Mouse (Mus musculus) heart, embryonic 16.5 days (tissue): ENCODE results near the gene 2310057M21Rik. TPM values are rescaled to one million over a fixed set of nuclear protein-coding genes. Genes with fewer than 3 reads are reported as not detected.
A peak's percentile ranks its signal among the peaks of the same experiment; 100 is the strongest.
"Not testable (repeated sequence)": the region's sequence is repeated elsewhere in the genome, so short reads cannot be mapped to it uniquely, and the experiment has no call there.

ENCODE experiments used
- ATAC-seq: fragments of 200-750 bp; cut with Nextera tagmentation; replicated peaks from 2 replicates; pipeline ENCODE4 v1.8.0; 2017; ENCODE audit warnings: moderate number of reproducible peaks; ENCODE audit not compliant: insufficient read depth, low FRiP score; ENCODE audit errors: extremely low read depth
- H3K27ac ChIP-seq: fragments of 300-500 bp; sonication (generic); 2 replicates; pipeline ENCODE4 v1.5.1; 2014; ENCODE audit warnings: mild to moderate bottlenecking, low read length, control low read depth, moderate library complexity
- H3K27me3 ChIP-seq: fragments of 300-500 bp; sonication (generic); 2 replicates; pipeline ENCODE4 v1.6.1; 2014; ENCODE audit warnings: low read length, mixed read lengths; ENCODE audit not compliant: control insufficient read depth, insufficient read depth
- H3K36me3 ChIP-seq: fragments of 300-500 bp; sonication (generic); 2 replicates; pipeline ENCODE4 v1.6.1; 2014; ENCODE audit not compliant: control insufficient read depth, insufficient read depth
- H3K4me1 ChIP-seq: fragments of 300-500 bp; sonication (generic); 2 replicates; pipeline ENCODE4 v1.6.1; 2014; ENCODE audit warnings: low read length, mixed read lengths; ENCODE audit not compliant: control insufficient read depth, insufficient read depth
- H3K4me2 ChIP-seq: fragments of 300-500 bp; sonication (generic); 2 replicates; pipeline ENCODE4 v1.6.1; 2014; ENCODE audit warnings: low read depth, mild to moderate bottlenecking, control low read depth, low read length
- H3K4me3 ChIP-seq: fragments of 300-500 bp; sonication (generic); 2 replicates; pipeline ENCODE4 v1.5.1; 2014; ENCODE audit warnings: mild to moderate bottlenecking, control low read depth, low read length
- H3K9ac ChIP-seq: fragments of 300-500 bp; sonication (generic); 2 replicates; pipeline ENCODE4 v1.6.1; 2014; ENCODE audit warnings: low read length, control low read depth
- H3K9me3 ChIP-seq: fragments of 300-500 bp; sonication (generic); replicated peaks from 2 replicates; pipeline ENCODE4 v1.6.1; 2016; ENCODE audit warnings: low read length; ENCODE audit not compliant: control insufficient read depth
- WGBS: fragments of 180-500 bp; shearing (Covaris S2); extraction: QIAGEN DNeasy Blood & Tissue Kit; methylation state at CpG from one replicate; pipeline ENCODE4 v1.1.7; 2014; 5-methylcytosine and 5-hydroxymethylcytosine counted together
- polyA plus RNA-seq: library from polyadenylated mRNA; unstranded; fragments of >200 nt; fragmentation: Nextera tagmentation; extraction: Ambion mirVana; gene quantifications from 2 replicates; pipeline ENCODE4 v1.2.1, GENCODE M21; 2015

The 2310057M21Rik gene
- 19.2 and 22.2 TPM in 2 replicates for polyA plus RNA-seq

GRCm38 (mm10) chr7:131362615-131363300 is at the start of gene 2310057M21Rik:
Gene 2310057M21Rik (minus strand): TSS chr7:131362759.
- peak within 1 kb of the TSS; percentile 85 for H3K4me2 ChIP-seq
- peak within 1 kb of the TSS; percentile 73 for H3K4me3 ChIP-seq
- H3K27ac ChIP-seq, result peak within 1 kb of the TSS; percentile 94
- peaks cover 14% of the 10 kb centered on the region for H3K4me1 ChIP-seq
- no peaks in the 10 kb centered on the region for H3K9me3 ChIP-seq
- H3K27me3 ChIP-seq, result no peaks in the 10 kb centered on the region
- H3K9ac ChIP-seq, result peak within 1 kb of the TSS; percentile 87
- under 1% methylated on average over 55 of the region's 55 CpGs for WGBS
- peak; percentile 97 for ATAC-seq
- peaks cover 3% of the 10 kb centered on the region; the same call in 1 of the 2 replicates for H3K36me3 ChIP-seq

- Histone ChIP-seq H3K4me2 (peak overlapping the region; percentile 62), H3K4me3 (no peak overlapping the region), H3K27ac (no peak overlapping the region), H3K9me3 (no peaks in the 10 kb centered on the region), H3K27me3 (no peaks in the 10 kb centered on the region), H3K4me1 (peaks cover 9% of the 10 kb centered on the region), H3K36me3 (no peaks in the 10 kb centered on the region), H3K9ac (no peak overlapping the region)
- no peak for ATAC-seq
- WGBS, result 52% methylated on average over 2 of the region's 2 CpGs
Observed at GRCm38 (mm10) chr7:131411941-131412270, 49.3 kb upstream of the 2310057M21Rik start.

GRCm38 (mm10) chr7:131411221-131411940 is 48.8 kb upstream of the 2310057M21Rik start:
- peaks cover 9% of the 10 kb centered on the region for H3K4me1 ChIP-seq
- H3K9ac ChIP-seq, result peak overlapping the region; percentile 94
- H3K27ac ChIP-seq, result peak overlapping the region; percentile 70; the same call in 1 of the 2 replicates
- H3K9me3 ChIP-seq, result no peaks in the 10 kb centered on the region
- peak overlapping the region; percentile 76 for H3K4me3 ChIP-seq
- peak overlapping the region; percentile 62 for H3K4me2 ChIP-seq
- H3K36me3 ChIP-seq, result no peaks in the 10 kb centered on the region
- H3K27me3 ChIP-seq, result no peaks in the 10 kb centered on the region
- 39% methylated on average over 10 of the region's 10 CpGs for WGBS
- no peak for ATAC-seq

GRCm38 (mm10) chr7:131410416-131411058 is 48.0 kb upstream of the 2310057M21Rik start, which contains the start of the genes Ikzf5 and Acadsb:
Gene Ikzf5 (minus strand): TSS chr7:131410521.
Gene Acadsb (plus strand): TSS chr7:131410601.
- no peaks in the 10 kb centered on the region for H3K27me3 ChIP-seq
- H3K27ac ChIP-seq, result peak within 1 kb of the TSS; percentile 72
- peak; percentile 98 for ATAC-seq
- H3K4me1 ChIP-seq, result peaks cover 9% of the 10 kb centered on the region
- under 1% methylated on average over 42 of the region's 42 CpGs for WGBS
- peak within 1 kb of the TSS; percentile 62 for H3K4me2 ChIP-seq
- H3K4me3 ChIP-seq, result peak within 1 kb of the TSS; percentile 76
- no peaks in the 10 kb centered on the region for H3K36me3 ChIP-seq
- H3K9me3 ChIP-seq, result no peaks in the 10 kb centered on the region
- H3K9ac ChIP-seq, result peak within 1 kb of the TSS; percentile 94

DNA sequence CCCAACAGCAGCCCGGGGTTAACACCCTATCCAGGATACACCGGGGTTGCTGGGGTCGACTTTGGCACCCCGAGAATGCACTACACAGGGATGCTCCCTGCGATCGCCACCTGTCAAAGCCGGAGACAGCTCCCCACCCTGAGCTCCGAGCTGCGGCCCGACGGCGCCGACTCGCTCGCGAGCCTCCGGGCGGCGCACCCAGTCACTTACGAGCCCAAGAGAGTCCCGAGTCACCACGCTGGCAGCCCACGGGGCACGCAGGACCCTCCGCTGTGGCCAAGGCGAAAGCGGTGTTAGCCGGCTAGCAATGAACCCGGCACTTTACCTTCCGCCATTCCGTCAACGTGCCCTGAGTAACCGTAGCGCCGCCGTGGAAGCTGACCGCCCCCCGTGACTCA is 47.4 kb upstream of the 2310057M21Rik start:
- WGBS, result under 1% methylated on average over 38 of the region's 38 CpGs
- Histone ChIP-seq H3K27me3 (no peaks in the 10 kb centered on the region), H3K9me3 (no peaks in the 10 kb centered on the region), H3K27ac (peak overlapping the region; percentile 64), H3K36me3 (no peaks in the 10 kb centered on the region), H3K4me3 (peak overlapping the region; percentile 76), H3K4me2 (peak overlapping the region; percentile 62), H3K4me1 (peaks cover 9% of the 10 kb centered on the region), H3K9ac (peak overlapping the region; percentile 86)
- ATAC-seq, result peak; percentile 33

DNA sequence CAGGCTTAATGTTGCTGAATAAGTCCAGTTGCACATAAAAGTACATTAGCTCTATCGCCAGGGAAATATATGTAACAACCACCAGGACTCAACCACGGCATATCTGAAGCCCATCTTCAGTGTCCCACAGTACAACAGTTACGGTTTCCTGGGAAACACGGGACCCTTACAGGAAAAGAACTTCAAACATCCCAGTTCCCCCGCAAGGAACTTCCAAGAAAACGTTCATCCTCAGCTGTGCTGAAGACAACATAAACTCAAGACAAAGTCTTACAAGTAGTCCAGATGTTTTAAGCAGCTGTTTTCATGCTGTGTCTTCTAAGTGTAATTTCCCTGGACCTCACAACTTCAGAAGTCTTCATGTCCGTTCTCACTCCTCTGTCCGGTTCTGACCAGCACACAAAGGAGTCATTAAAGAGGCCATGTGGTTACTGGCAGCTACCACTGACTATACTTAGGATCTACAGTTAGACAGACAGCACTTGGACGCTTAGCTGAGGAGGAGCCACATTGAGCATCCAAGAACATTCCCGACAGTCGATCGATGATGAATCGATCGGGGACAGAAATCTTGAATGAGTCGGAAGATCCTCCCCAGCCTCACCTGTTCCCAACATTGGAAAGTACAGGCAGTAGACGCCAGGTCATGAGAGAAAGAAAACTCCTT is 46.9 kb upstream of the 2310057M21Rik start:
- H3K9ac ChIP-seq, result peak overlapping the region; percentile 86
- no peaks in the 10 kb centered on the region for H3K27me3 ChIP-seq
- H3K27ac ChIP-seq, result no peak overlapping the region
- no peak for ATAC-seq
- H3K4me3 ChIP-seq, result peak overlapping the region; percentile 76
- no peaks in the 10 kb centered on the region for H3K9me3 ChIP-seq
- peaks cover 9% of the 10 kb centered on the region for H3K4me1 ChIP-seq
- H3K36me3 ChIP-seq, result no peaks in the 10 kb centered on the region
- WGBS, result 8% methylated on average over 16 of the region's 16 CpGs
- peak overlapping the region; percentile 62 for H3K4me2 ChIP-seq

DNA sequence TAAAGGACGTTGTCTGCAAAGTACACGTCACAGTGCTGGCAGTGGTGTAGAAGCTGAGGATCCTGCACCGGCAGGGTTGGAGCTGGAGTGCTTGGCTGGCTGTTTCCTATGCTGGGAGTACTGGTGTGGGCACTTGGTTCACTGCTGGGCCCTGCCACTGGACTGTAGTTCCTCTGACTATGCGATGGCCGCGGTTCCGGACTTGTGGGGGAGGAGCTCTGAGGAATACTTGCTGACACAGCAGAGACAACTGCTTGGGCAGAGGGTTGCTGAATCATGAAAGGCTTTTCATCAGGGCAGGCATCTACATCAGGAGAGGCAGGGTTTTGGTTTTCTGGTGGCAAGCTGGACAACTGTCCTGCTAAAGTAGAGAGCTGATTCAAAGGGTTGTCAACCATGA is 29.2 kb upstream of the 2310057M21Rik start:
- H3K36me3 ChIP-seq, result peaks cover 19% of the 10 kb centered on the region
- WGBS, result 83% methylated on average over 6 of the region's 7 CpGs
- not testable (repeated sequence) for ATAC-seq

GRCm38 (mm10) chr7:131371880-131372651 is 9.5 kb upstream of the 2310057M21Rik start:
- 63% methylated on average over 9 of the region's 9 CpGs for WGBS

More for the DNA sequence above, 29.2 kb upstream of the 2310057M21Rik start:
- not testable (repeated sequence) for H3K9me3 ChIP-seq, H3K27me3 ChIP-seq, H3K4me1 ChIP-seq, H3K9ac ChIP-seq, H3K27ac ChIP-seq, H3K4me2 ChIP-seq, H3K4me3 ChIP-seq

More at GRCm38 (mm10) chr7:131371880-131372651, 9.5 kb upstream of the 2310057M21Rik start:
- no peaks in the 10 kb centered on the region for H3K27me3 ChIP-seq
- H3K9me3 ChIP-seq, result no peaks in the 10 kb centered on the region
- ATAC-seq, result no peak
- peaks cover 9% of the 10 kb centered on the region for H3K4me1 ChIP-seq
- H3K4me2 ChIP-seq, result peak overlapping the region; percentile 78
- 0 out of 2 replicates have a peak, but pooled peaks cover 2% of the 10 kb centered on the region for H3K36me3 ChIP-seq
- peak overlapping the region; percentile 99 for H3K27ac ChIP-seq
- H3K4me3 ChIP-seq, result peak overlapping the region; percentile 86
- H3K9ac ChIP-seq, result peak overlapping the region; percentile 95
